Mouse (Mus musculus) urinary bladder, postnatal 25 days (tissue): Measurements from ENCODE around the gene Bag6.

Experiments
- DNase-seq: peaks from one replicate; pipeline ENCODE4 v3.0.0; 2022; ENCODE audit warnings: low spot score

Gene Bag6

GRCm38 (mm10) chr17:35147922-35148639, 13.1 kb downstream of the Bag6 start:
- DNase-seq, result no peak

- no peak for DNase-seq
Measured at GRCm38 (mm10) chr17:35152121-35152520, 17.1 kb downstream of the Bag6 start.

- no peak for DNase-seq
Measured at GRCm38 (mm10) chr17:35153077-35153476, 18.1 kb downstream of the Bag6 start.

- DNase-seq, result no peak
Measured at GRCm38 (mm10) chr17:35153931-35154330, 19.0 kb downstream of the Bag6 start.

- DNase-seq, result no peak
Measured at GRCm38 (mm10) chr17:35154616-35155015, 19.6 kb downstream of the Bag6 start.

GRCm38 (mm10) chr17:35155451-35155850, 20.5 kb downstream of the Bag6 start:
- no peak for DNase-seq

GRCm38 (mm10) chr17:35156461-35157200, 21.7 kb downstream of the Bag6 start:
- no peak for DNase-seq

- DNase-seq, result no peak
Measured at GRCm38 (mm10) chr17:35157254-35157653, 22.3 kb downstream of the Bag6 start.

- no peak for DNase-seq
Measured at GRCm38 (mm10) chr17:35157661-35158175, 22.7 kb downstream of the Bag6 start.

GRCm38 (mm10) chr17:35158850-35159593, 24.0 kb downstream of the Bag6 start:
- no peak for DNase-seq

- DNase-seq, result no peak
Measured at GRCm38 (mm10) chr17:35159638-35160037, 24.7 kb downstream of the Bag6 start.

- no peak for DNase-seq
Measured at GRCm38 (mm10) chr17:35161421-35161820, 26.4 kb downstream of the Bag6 start.

- no peak for DNase-seq
Measured at GRCm38 (mm10) chr17:35162121-35162520, 27.1 kb downstream of the Bag6 start.

GRCm38 (mm10) chr17:35162730-35163129, 27.8 kb downstream of the Bag6 start:
- no peak for DNase-seq

GRCm38 (mm10) chr17:35163326-35164081, 28.5 kb downstream of the Bag6 start:
- DNase-seq, result no peak

- no peak for DNase-seq
Measured at GRCm38 (mm10) chr17:35164218-35164567, 29.2 kb downstream of the Bag6 start.

- DNase-seq, result peak; percentile 91
Measured at GRCm38 (mm10) chr17:35164568-35165450, 29.8 kb downstream of the Bag6 start, which contains the start of gene Prrc2a. TSS of gene Prrc2a (minus strand) at chr17:35164897.

- no peak for DNase-seq
Measured at GRCm38 (mm10) chr17:35165451-35166155, 30.6 kb downstream of the Bag6 start.

GRCm38 (mm10) chr17:35166352-35167035, 31.5 kb downstream of the Bag6 start:
- peak; percentile 47 for DNase-seq

- DNase-seq, result no peak
Measured at GRCm38 (mm10) chr17:35167794-35168193, 32.8 kb downstream of the Bag6 start.
